Mouse (Mus musculus) large intestine, adult 2 months (tissue): Measurements from ENCODE around the gene Tgfb1. TPM values are rescaled to one million over a fixed set of nuclear protein-coding genes. Genes with fewer than 3 reads are reported as not detected.

Experiments
- DNase-seq: peaks from one replicate; pipeline ENCODE4 v3.0.0-alpha.2; 2012; ENCODE audit warnings: low read depth, low spot score
- WGBS: fragments of 180-500 bp; shearing (Covaris S2); methylation state at CpG from one replicate; pipeline ENCODE4 v1.1.7; 2018; 5-methylcytosine and 5-hydroxymethylcytosine counted together
- polyA plus RNA-seq: library from polyadenylated mRNA; depleted of rRNA; stranded (reverse); fragments of >200 nt; gene quantifications from 2 replicates; pipeline ENCODE4 v1.2.3, GENCODE M21; 2012; rRNA removed

Gene Tgfb1
- 17.0 and 18.3 TPM in 2 replicates for polyA plus RNA-seq

GRCm38 (mm10) chr7:25686680-25687531, at the start of gene Tgfb1:
TSS of gene Tgfb1 (plus strand) at chr7:25687002.
- no peak for DNase-seq
- WGBS = 1% methylated on average over 61 of the region's 69 CpGs

- no peak for DNase-seq
- WGBS = 92% methylated on average over 5 of the region's 5 CpGs
Observed at GRCm38 (mm10) chr7:25637099-25637498, 49.7 kb upstream of the Tgfb1 start.

GRCm38 (mm10) chr7:25639754-25640153, 47.0 kb upstream of the Tgfb1 start:
- 96% methylated on average over 4 of the region's 4 CpGs for WGBS
- no peak for DNase-seq

- no peak for DNase-seq
- 81% methylated on average over 10 of the region's 10 CpGs for WGBS
Observed at GRCm38 (mm10) chr7:25644136-25644535, 42.7 kb upstream of the Tgfb1 start.

- 86% methylated on average over 4 of the region's 4 CpGs for WGBS
- no peak for DNase-seq
Observed at GRCm38 (mm10) chr7:25644631-25645030, 42.2 kb upstream of the Tgfb1 start.

GRCm38 (mm10) chr7:25645074-25645473, 41.7 kb upstream of the Tgfb1 start:
- no peak for DNase-seq
- WGBS = 70% methylated on average over 14 of the region's 14 CpGs

- 65% methylated on average over 5 of the region's 5 CpGs for WGBS
- no peak for DNase-seq
Observed at GRCm38 (mm10) chr7:25647574-25648123, 39.2 kb upstream of the Tgfb1 start.

- DNase-seq = no peak
- WGBS = 71% methylated on average over 5 of the region's 5 CpGs
Observed at GRCm38 (mm10) chr7:25649839-25650238, 37.0 kb upstream of the Tgfb1 start.

GRCm38 (mm10) chr7:25651281-25651680, 35.5 kb upstream of the Tgfb1 start:
- WGBS = 92% methylated on average over 8 of the region's 8 CpGs
- DNase-seq = no peak

GRCm38 (mm10) chr7:25652244-25652759, 34.5 kb upstream of the Tgfb1 start:
- WGBS = 76% methylated on average over 12 of the region's 12 CpGs
- DNase-seq = no peak

- WGBS = 55% methylated on average over 11 of the region's 11 CpGs
Observed at GRCm38 (mm10) chr7:25655601-25656428, 31.0 kb upstream of the Tgfb1 start.

GRCm38 (mm10) chr7:25657785-25658184, 29.0 kb upstream of the Tgfb1 start:
- WGBS = 22% methylated on average over 10 of the region's 10 CpGs
- no peak for DNase-seq

More at GRCm38 (mm10) chr7:25655601-25656428, 31.0 kb upstream of the Tgfb1 start:
- DNase-seq = no peak

- WGBS = under 1% methylated on average over 50 of the region's 50 CpGs
- DNase-seq = peak; percentile 98
Observed at GRCm38 (mm10) chr7:25658657-25659472, 27.9 kb upstream of the Tgfb1 start, which contains the start of the genes Bckdha and Exosc5. TSS of gene Bckdha (minus strand) at chr7:25658981. TSS of gene Exosc5 (plus strand) at chr7:25659164.

GRCm38 (mm10) chr7:25666381-25666780, 20.4 kb upstream of the Tgfb1 start:
- no peak for DNase-seq
- 95% methylated on average over 8 of the region's 8 CpGs for WGBS

- 83% methylated on average over 10 of the region's 10 CpGs for WGBS
- no peak for DNase-seq
Observed at GRCm38 (mm10) chr7:25669158-25669557, 17.6 kb upstream of the Tgfb1 start.

- 80% methylated on average over 9 of the region's 9 CpGs for WGBS
- no peak for DNase-seq
Observed at GRCm38 (mm10) chr7:25669631-25670030, 17.2 kb upstream of the Tgfb1 start.

GRCm38 (mm10) chr7:25670096-25670495, 16.7 kb upstream of the Tgfb1 start:
- 87% methylated on average over 4 of the region's 4 CpGs for WGBS
- DNase-seq = no peak

GRCm38 (mm10) chr7:25671686-25672085, 15.1 kb upstream of the Tgfb1 start:
- no peak for DNase-seq
- WGBS = 33% methylated on average over 2 of the region's 2 CpGs

- WGBS = 57% methylated on average over 4 of the region's 4 CpGs
- no peak for DNase-seq
Observed at GRCm38 (mm10) chr7:25672442-25672841, 14.4 kb upstream of the Tgfb1 start.
